Mouse (Mus musculus) cerebellum, postnatal 4 days (tissue): Measurements from ENCODE around the gene Rangrf.
"Not testable (repeated sequence)": the region's sequence is repeated elsewhere in the genome, so short reads cannot be mapped to it uniquely, and the experiment has no call there.

Source experiments
- DNase-seq, 2 experiments: peaks; one replicate each; pipeline ENCODE4 v3.0.0; 2022; ENCODE audit warnings: low spot score in 2 of 2, mixed read lengths in 1 of 2

Gene Rangrf

GRCm38 (mm10) chr11:68975085-68975484 lies at the start of gene Rangrf:
TSS of gene Rangrf (minus strand) at chr11:68975185.
- no peak for DNase-seq

DNA sequence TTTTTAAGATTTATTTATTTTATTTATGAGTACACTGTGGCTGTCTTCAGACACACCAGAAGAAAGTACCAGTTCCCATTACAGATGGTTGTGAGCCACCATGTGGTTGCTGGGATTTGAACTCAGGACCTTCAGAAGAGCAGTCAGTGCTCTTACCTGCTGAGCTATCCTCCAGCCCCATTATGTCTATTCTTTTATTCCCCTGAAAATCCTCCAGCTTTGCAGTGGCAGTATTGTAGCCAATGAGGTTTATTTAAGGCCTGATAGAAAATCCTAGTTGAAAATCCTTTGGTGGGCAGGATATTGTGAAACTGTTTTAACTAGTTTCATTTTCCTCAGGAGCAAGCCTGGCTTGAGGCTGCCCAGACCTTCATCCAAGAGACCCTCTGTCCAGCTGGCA lies 45.7 kb upstream of the Rangrf start:
- DNase-seq: no peak

DNA sequence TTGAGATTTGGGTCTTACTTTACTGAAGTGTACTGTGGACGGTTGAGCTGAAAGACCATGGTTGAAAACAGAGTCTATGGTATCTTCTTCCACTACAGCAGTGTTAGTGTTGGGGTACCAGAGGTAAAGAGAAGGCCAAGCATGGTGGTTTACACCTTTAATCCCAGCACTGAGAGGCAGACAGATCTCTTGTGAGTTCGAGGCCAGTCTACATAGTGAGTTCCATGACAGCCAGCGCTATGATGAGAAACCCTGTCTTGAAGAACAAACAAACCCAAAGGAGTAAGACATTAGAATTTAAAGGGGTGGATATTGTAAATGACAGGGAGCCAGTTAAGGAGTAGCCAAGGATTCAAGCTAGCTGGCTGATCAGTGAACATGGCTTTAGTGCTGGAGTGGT lies 41.8 kb upstream of the Rangrf start:
- no peak for DNase-seq

- peak; percentile 61 to 82 for DNase-seq
Measured at GRCm38 (mm10) chr11:69015644-69016441, 40.9 kb upstream of the Rangrf start, which contains the start of gene Ctc1. TSS of gene Ctc1 (plus strand) at chr11:69015911.

- DNase-seq: peak; percentile 57 to 78
Measured at GRCm38 (mm10) chr11:69012071-69012601, 37.2 kb upstream of the Rangrf start.

GRCm38 (mm10) chr11:69011445-69011844 lies 36.5 kb upstream of the Rangrf start:
- DNase-seq: not testable (repeated sequence)

GRCm38 (mm10) chr11:69010400-69011323 lies 35.7 kb upstream of the Rangrf start:
- no peak for DNase-seq

DNA sequence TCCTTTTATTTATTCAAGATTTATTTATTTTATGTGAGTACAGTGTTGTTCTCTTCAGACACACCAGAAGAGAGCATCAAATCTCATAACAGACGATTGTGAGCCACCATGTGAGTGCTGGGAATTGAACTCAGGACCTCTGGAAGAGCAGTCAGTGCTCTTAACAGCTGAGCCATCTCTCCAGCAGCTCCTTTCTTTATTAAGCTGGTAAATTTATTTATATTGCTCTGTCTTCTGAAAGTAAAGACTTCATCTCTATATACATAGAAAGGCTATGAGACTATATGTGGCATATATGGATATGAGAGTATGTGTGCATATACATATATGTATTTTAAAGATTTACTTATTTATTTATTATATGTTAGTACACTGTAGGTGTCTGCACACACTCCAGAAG lies 34.5 kb upstream of the Rangrf start:
- DNase-seq: no peak

GRCm38 (mm10) chr11:69008182-69009121 lies 33.5 kb upstream of the Rangrf start, which contains the start of gene Pfas:
TSS of gene Pfas (minus strand) at chr11:69008460.
- DNase-seq: peak; percentile 93 to 98

GRCm38 (mm10) chr11:69006575-69006974 lies 31.6 kb upstream of the Rangrf start:
- DNase-seq: not testable (repeated sequence)

DNA sequence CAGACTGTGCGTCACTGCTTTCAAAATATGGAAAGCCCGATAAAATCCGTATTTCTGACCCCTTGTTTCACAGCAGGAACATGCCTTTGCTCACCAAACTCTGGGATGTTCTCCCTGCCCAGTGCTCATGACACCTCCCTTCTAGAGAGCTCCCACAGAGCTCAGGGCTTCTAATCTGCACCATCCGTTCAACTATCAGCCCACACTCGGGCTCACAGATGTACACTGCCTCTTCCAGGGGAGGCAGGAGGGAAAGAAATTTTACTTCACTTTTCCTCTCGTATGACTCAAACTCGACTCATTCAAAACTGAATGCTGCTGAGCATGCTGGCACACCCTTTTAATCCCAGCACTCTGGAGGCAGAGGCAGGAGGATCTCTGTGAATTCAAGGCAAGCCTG lies 30.2 kb upstream of the Rangrf start:
- DNase-seq: no peak

DNA sequence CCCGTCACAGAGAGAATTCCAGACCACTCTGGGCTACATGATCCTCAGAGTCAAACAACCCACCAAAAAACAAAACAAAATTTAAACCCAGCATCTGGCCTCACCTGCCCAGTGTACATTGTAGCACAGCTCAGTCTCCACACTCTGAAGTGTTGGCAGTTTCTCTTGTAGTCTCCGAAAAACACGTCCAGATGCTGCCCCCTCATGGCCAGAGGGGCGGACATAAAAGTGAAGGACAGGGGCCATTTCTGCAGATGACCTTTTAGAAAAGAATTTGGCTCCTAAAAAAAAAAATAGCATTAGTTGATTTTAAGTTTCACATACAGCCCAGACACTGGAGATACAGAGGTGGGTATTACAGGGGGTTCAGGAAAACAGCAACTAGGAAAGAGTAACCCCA lies 28.6 kb upstream of the Rangrf start:
- no peak for DNase-seq

GRCm38 (mm10) chr11:69002782-69003181 lies 27.8 kb upstream of the Rangrf start:
- not testable (repeated sequence) for DNase-seq

GRCm38 (mm10) chr11:68997080-68997479 lies 22.1 kb upstream of the Rangrf start:
- DNase-seq: no peak

- DNase-seq: no peak
Measured at GRCm38 (mm10) chr11:68994377-68994776, 19.4 kb upstream of the Rangrf start.

DNA sequence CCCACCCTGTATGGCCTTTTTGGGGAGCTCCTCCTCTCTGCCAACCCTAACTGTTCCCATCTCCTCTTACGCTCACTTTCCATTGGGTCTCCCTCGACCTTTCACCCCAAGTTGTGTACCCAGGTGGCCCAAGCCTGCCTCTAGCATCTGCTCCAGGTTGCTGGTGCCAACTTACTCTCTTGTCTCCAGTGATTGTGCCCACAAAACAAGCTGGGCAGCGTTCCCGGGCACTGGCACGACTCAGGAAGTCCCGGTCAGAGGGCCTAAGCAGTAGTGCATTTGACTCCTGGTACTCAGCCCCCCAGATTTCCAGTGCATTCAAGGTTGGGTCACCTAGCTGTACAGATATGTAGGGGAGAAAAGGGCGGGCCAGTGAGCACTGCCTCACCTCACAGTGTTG lies 18.1 kb upstream of the Rangrf start:
- peak in 1 of 2 experiments; percentile 49 for DNase-seq

DNA sequence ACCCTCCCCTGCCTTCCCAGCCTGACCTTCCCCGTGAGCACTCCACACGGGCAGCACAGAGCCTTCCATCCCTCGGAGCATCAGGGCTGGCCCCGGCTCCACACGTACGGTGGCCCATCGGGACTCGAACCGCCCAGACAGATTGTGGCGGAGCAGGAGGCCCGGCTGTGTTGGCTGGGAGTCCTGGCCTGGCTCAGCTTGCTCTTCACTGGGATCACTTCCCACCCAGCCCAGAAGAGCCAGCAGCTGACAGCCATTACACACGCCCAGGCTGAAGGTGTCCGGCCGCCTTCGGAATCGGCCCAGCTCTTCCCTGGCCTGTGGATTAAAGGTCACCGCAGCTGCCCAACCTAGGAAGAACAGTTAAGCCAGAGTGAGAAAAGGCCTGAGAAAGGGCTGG lies 13.4 kb upstream of the Rangrf start:
- peak in 1 of 2 experiments; percentile 13 for DNase-seq

DNA sequence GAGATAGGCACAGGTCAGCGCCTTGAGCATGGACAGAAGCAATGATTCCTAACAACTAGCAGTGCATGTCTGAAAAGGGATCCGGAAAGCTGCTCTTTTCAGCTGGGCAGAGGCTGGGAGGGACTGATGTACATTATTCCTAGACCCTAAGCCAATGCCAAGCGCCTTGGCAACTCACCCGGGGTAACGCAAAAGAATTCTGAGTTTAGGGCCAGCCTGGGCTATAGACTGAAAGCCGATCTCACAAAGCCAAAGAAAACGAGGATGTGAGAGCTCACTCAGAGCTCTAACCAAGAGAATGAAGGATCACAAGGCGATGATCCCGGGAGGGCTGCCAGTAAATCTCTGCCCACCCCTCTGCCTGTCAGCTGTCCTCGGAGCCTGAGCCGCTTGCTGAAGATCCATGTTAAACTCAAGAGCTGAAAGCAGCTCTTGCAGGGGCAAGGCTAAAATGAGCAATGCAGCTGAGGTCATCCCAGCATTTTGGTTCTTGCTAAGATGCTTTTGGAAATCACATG lies 12.4 kb upstream of the Rangrf start:
- DNase-seq: peak in 1 of 2 experiments; percentile 8

- DNase-seq: peak; percentile 64 to 78
Measured at GRCm38 (mm10) chr11:68982639-68983369, 7.8 kb upstream of the Rangrf start.

DNA sequence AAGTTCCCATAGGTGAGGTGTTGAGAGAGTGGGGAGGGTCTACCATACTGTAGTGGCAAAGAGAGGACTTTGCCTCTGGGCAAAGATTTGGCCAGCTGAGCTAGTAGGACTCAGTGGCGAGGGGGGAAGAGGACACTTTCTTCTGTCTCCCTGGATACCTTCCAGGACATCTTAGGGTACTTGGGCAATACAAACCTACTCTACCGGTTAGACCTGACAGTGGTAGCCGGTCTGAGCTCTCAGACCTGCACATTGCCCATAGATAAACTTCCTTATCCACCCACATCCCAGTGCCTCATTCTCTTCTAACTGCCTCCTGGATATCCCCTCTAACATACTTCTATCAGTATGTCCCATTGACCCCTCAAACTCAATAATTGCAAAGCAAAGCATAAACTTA lies 5.9 kb upstream of the Rangrf start:
- DNase-seq: no peak
